In the genomic region with DNA sequence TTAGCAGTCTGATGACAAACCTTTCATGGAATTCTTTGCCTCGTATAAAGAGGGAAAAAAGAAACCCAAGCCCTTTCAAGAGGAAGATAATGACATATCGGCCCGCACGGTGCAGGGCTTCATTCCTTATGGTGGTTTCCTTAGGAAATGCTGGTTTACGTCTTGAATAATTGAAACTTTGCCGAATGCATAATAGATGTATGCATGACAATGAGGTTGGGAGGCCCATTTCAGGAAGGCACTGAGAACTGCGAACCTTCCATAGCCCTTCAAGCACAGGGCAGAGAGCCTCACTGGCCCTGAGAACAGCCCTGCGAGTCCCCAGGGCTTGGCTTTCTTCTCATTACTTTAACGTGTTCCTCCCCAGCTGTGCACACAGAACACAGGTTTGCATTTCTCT, we compare ENCODE assay signal across 17 mouse cellular contexts.
DNase-seq lines count a peak whose midpoint lies in the region; ATAC-seq lines count a peak whose summit lies in the region.
"Had no signal": no experiment of that assay in that cellular context is flagged by ENCODE, and none has a peak within 500 bp of the region (broad histone marks: within the 10 kb centered on the region; RNA-seq: fewer than 3 reads in every experiment).

No protein-coding gene starts in this region.

- H3K9ac ChIP-seq in forebrain, embryonic 14.5 days (ENCODE audit: low read length) = peak overlapping the region; percentile 26; the same call in 1 of the 2 replicates
- H3K9ac ChIP-seq in hindbrain, embryonic 14.5 days = no peak overlapping the region
- no peak overlapping the region for H3K9ac ChIP-seq in heart, embryonic 11.5 days (ENCODE audit: low read depth, low read length)
- H3K9ac ChIP-seq: heart, embryonic 12.5 days; limb, embryonic 15.5 days; neural tube, embryonic 12.5 days had no signal

- H3K9me3 ChIP-seq in forebrain, embryonic 14.5 days (replicated peaks; ENCODE audit: control insufficient read depth, low read length) = no peaks in the 10 kb centered on the region
- no peaks in the 10 kb centered on the region for H3K9me3 ChIP-seq in hindbrain, embryonic 14.5 days (ENCODE audit: control insufficient read depth, low read length)
- H3K9me3 ChIP-seq in heart, embryonic 11.5 days (replicated peaks; ENCODE audit: control insufficient read depth, low read length) = no peaks in the 10 kb centered on the region
- H3K9me3 ChIP-seq: heart, embryonic 12.5 days; limb, embryonic 15.5 days; neural tube, embryonic 12.5 days had no signal

- no peaks in the 10 kb centered on the region for H3K36me3 ChIP-seq in forebrain, embryonic 14.5 days (ENCODE audit: control insufficient read depth, insufficient read depth, low read length)
- no peaks in the 10 kb centered on the region for H3K36me3 ChIP-seq in hindbrain, embryonic 14.5 days (replicated peaks; ENCODE audit: control insufficient read depth, insufficient read depth)
- H3K36me3 ChIP-seq in heart, embryonic 11.5 days (ENCODE audit: control insufficient read depth, insufficient read depth, low read length) = no peaks in the 10 kb centered on the region
- H3K36me3 ChIP-seq: heart, embryonic 12.5 days; limb, embryonic 15.5 days; neural tube, embryonic 12.5 days had no signal

- DNase-seq in heart, adult 11 months = peak; percentile 27
- DNase-seq in heart, adult 18-20 months = no peak
- DNase-seq in forebrain, embryonic 14.5 days (ENCODE audit: low spot score) = peak; percentile 81
- no peak for DNase-seq in hindbrain, embryonic 14.5 days (ENCODE audit: low spot score)
- DNase-seq in retina, embryonic 14.5 days (ENCODE audit: low spot score) = peak; percentile 23
- DNase-seq in thymus, postnatal 14 days = no peak
- DNase-seq: adrenal gland, postnatal 36 days; B cell, adult 2 months; cerebellum, postnatal 10 days; gastrocnemius, postnatal 36 days; lung, postnatal 36 days; thymus, postnatal 36 days had no signal

- peak; percentile 87 for ATAC-seq in forebrain, embryonic 14.5 days
- ATAC-seq in hindbrain, embryonic 14.5 days (ENCODE audit: low FRiP score) = peak; percentile 57
- no peak for ATAC-seq in heart, embryonic 11.5 days (replicated peaks; ENCODE audit: insufficient number of reproducible peaks, low FRiP score, low TSS enrichment)

- 12% methylated on average over 9 of the region's 9 CpGs for WGBS in forebrain, embryonic 14.5 days
- WGBS in hindbrain, embryonic 14.5 days = 29% methylated on average over 9 of the region's 9 CpGs
- WGBS in heart, embryonic 11.5 days (ENCODE audit: insufficient replicate concordance) = 74% methylated on average over 9 of the region's 9 CpGs

- peaks cover 11% of the 10 kb centered on the region; the same call in 1 of the 2 replicates for H3K4me1 ChIP-seq in forebrain, embryonic 14.5 days (ENCODE audit: control insufficient read depth, insufficient read depth, low read length)
- peaks cover 9% of the 10 kb centered on the region; the same call in 1 of the 2 replicates for H3K4me1 ChIP-seq in hindbrain, embryonic 14.5 days (replicated peaks; ENCODE audit: control insufficient read depth, insufficient read depth, low read length)
- no peaks in the 10 kb centered on the region for H3K4me1 ChIP-seq in heart, embryonic 11.5 days (ENCODE audit: control insufficient read depth, insufficient read depth, low read length)
- H3K4me1 ChIP-seq: limb, embryonic 15.5 days had no signal

- peak overlapping the region; percentile 64; the same call in 1 of the 2 replicates for H3K27ac ChIP-seq in forebrain, embryonic 14.5 days (ENCODE audit: low read depth, low read length)
- H3K27ac ChIP-seq in hindbrain, embryonic 14.5 days = peak overlapping the region; percentile 34
- no peak overlapping the region for H3K27ac ChIP-seq in heart, embryonic 11.5 days (ENCODE audit: low read depth, low read length)
- H3K27ac ChIP-seq: limb, embryonic 15.5 days; neural tube, embryonic 12.5 days had no signal

- no peak overlapping the region for H3K4me3 ChIP-seq in forebrain, embryonic 14.5 days (ENCODE audit: low read depth, low read length)
- no peak overlapping the region for H3K4me3 ChIP-seq in hindbrain, embryonic 14.5 days (replicated peaks; ENCODE audit: low read length)
- no peak overlapping the region for H3K4me3 ChIP-seq in heart, embryonic 11.5 days (ENCODE audit: low read depth, low read length)
- H3K4me3 ChIP-seq: erythroblast, embryonic 14.5 days; heart, embryonic 12.5 days; limb, embryonic 15.5 days; neural tube, embryonic 12.5 days had no signal

- no peak overlapping the region for H3K4me2 ChIP-seq in forebrain, embryonic 14.5 days (ENCODE audit: low read length)
- no peak overlapping the region for H3K4me2 ChIP-seq in hindbrain, embryonic 14.5 days (replicated peaks)
- H3K4me2 ChIP-seq in heart, embryonic 11.5 days = no peak overlapping the region
- H3K4me2 ChIP-seq: heart, embryonic 12.5 days; limb, embryonic 15.5 days; neural tube, embryonic 12.5 days had no signal

- no peaks in the 10 kb centered on the region for H3K27me3 ChIP-seq in forebrain, embryonic 14.5 days (replicated peaks; ENCODE audit: control insufficient read depth, insufficient read depth, low read length)
- H3K27me3 ChIP-seq in hindbrain, embryonic 14.5 days (ENCODE audit: control insufficient read depth, insufficient read depth, low read length) = no peaks in the 10 kb centered on the region
- H3K27me3 ChIP-seq in heart, embryonic 11.5 days (ENCODE audit: control insufficient read depth, insufficient read depth, low read length) = no peaks in the 10 kb centered on the region
- H3K27me3 ChIP-seq: heart, embryonic 12.5 days; limb, embryonic 15.5 days; neural tube, embryonic 12.5 days had no signal

Comparison
In these comparisons a context has a peak if more than half of its experiments do, and no peak if none do; other contexts are left out.
1. DNase-seq: peak in heart, adult 11 months (single experiment), forebrain, embryonic 14.5 days (single experiment) and retina, embryonic 14.5 days (single experiment); none in heart, adult 18-20 months (0 of 2), hindbrain, embryonic 14.5 days (single experiment) and thymus, postnatal 14 days (single experiment).